Mouse (Mus musculus) embryonic facial prominence, embryonic 14.5 days (tissue): ENCODE measurements at regions not wholly inside any gene's neighbourhood (a gene's known extent, or its start where the extent isn't known, plus 50 kb on each side); places are given as distances from the start of the nearest gene placed in this dataset.
A peak's percentile ranks its signal among the peaks of the same experiment; 100 is the strongest.
"Not testable (repeated sequence)": the region's sequence is repeated elsewhere in the genome, so short reads cannot be mapped to it uniquely, and the experiment has no call there.

Experiments
- ATAC-seq: fragments of 200-750 bp; cut with Nextera tagmentation; 2 replicates; pipeline ENCODE4 v1.8.0; 2017; ENCODE audit warnings: low read depth, moderate number of reproducible peaks, moderate TSS enrichment
- DNase-seq: peaks from one replicate; pipeline ENCODE4 v3.0.0-alpha.2; 2015; ENCODE audit warnings: low spot score
- H3K27ac ChIP-seq: fragments of 300-500 bp; sonication (generic); replicated peaks from 2 replicates; pipeline ENCODE4 v1.5.1; 2014; ENCODE audit warnings: low read depth, mild to moderate bottlenecking, low read length, moderate library complexity
- H3K27me3 ChIP-seq: fragments of 300-500 bp; sonication (generic); replicated peaks from 2 replicates; pipeline ENCODE4 v1.6.1; 2014; ENCODE audit warnings: low read length; ENCODE audit not compliant: control insufficient read depth, insufficient read depth
- H3K36me3 ChIP-seq: fragments of 300-500 bp; sonication (generic); 2 replicates; pipeline ENCODE4 v1.6.1; 2014; ENCODE audit warnings: low read length, mixed read lengths; ENCODE audit not compliant: control insufficient read depth, insufficient read depth
- H3K4me1 ChIP-seq: fragments of 300-500 bp; sonication (generic); 2 replicates; pipeline ENCODE4 v1.6.1; 2014; ENCODE audit warnings: antibody characterized with exemption, low read length; ENCODE audit not compliant: control insufficient read depth, insufficient read depth
- H3K4me2 ChIP-seq: fragments of 300-500 bp; sonication (generic); 2 replicates; pipeline ENCODE4 v1.6.1; 2014; ENCODE audit warnings: low read depth, mild to moderate bottlenecking, low read length, moderate library complexity, mixed read lengths
- H3K4me3 ChIP-seq: fragments of 300-500 bp; sonication (generic); 2 replicates; pipeline ENCODE4 v1.5.1; 2014; ENCODE audit warnings: low read depth, mild to moderate bottlenecking, low read length
- H3K9ac ChIP-seq: fragments of 300-500 bp; sonication (generic); 2 replicates; pipeline ENCODE4 v1.6.1; 2014; ENCODE audit warnings: low read depth, mild to moderate bottlenecking, low read length, moderate library complexity, mixed read lengths
- H3K9me3 ChIP-seq: fragments of 300-500 bp; sonication (generic); 2 replicates; pipeline ENCODE4 v1.6.1; 2016; ENCODE audit warnings: low read length; ENCODE audit not compliant: control insufficient read depth
- WGBS: fragments of 180-500 bp; shearing (Covaris S2); extraction: QIAGEN DNeasy Blood & Tissue Kit; methylation state at CpG from one replicate; pipeline ENCODE4 v1.1.7; 2014; 5-methylcytosine and 5-hydroxymethylcytosine counted together

GRCm38 (mm10) chrX:103250961-103251360 lies 64.5 kb upstream of the Nap1l2 start:
- WGBS, result 58% methylated on average over 1 of the region's 2 CpGs
- Histone ChIP-seq H3K27ac (no peak overlapping the region), H3K4me1 (no peaks in the 10 kb centered on the region), H3K4me3 (no peak overlapping the region), H3K4me2 (no peak overlapping the region), H3K9ac (no peak overlapping the region), H3K27me3 (no peaks in the 10 kb centered on the region), H3K36me3 (no peaks in the 10 kb centered on the region), H3K9me3 (no peaks in the 10 kb centered on the region)
- ATAC-seq, result no peak
- no peak for DNase-seq

GRCm38 (mm10) chrX:103251478-103251877 lies 65.0 kb upstream of the Nap1l2 start:
- H3K4me3 ChIP-seq, ATAC-seq, H3K9ac ChIP-seq, H3K27ac ChIP-seq, H3K4me1 ChIP-seq, H3K27me3 ChIP-seq, H3K4me2 ChIP-seq, H3K9me3 ChIP-seq, DNase-seq, H3K36me3 ChIP-seq: not testable (repeated sequence)

GRCm38 (mm10) chrX:103252056-103252850 lies 65.8 kb upstream of the Nap1l2 start:
- H3K9me3 ChIP-seq, H3K9ac ChIP-seq, H3K4me3 ChIP-seq, H3K27me3 ChIP-seq, H3K36me3 ChIP-seq, DNase-seq, H3K27ac ChIP-seq, H3K4me1 ChIP-seq, H3K4me2 ChIP-seq, ATAC-seq: not testable (repeated sequence)
- 74% methylated on average over 1 of the region's 1 CpGs for WGBS

- no peak overlapping the region for H3K4me3 ChIP-seq
- ATAC-seq (no peak), DNase-seq (no peak)
- 84% methylated on average over 6 of the region's 6 CpGs for WGBS
- no peak overlapping the region for H3K27ac ChIP-seq
- H3K36me3 ChIP-seq, result no peaks in the 10 kb centered on the region
- H3K4me1 ChIP-seq, result no peaks in the 10 kb centered on the region
- 0 out of 2 replicates have a peak, but pooled peaks cover 2% of the 10 kb centered on the region for H3K27me3 ChIP-seq
- no peak overlapping the region for H3K9ac ChIP-seq
- H3K9me3 ChIP-seq, result no peaks in the 10 kb centered on the region
- no peak overlapping the region for H3K4me2 ChIP-seq
These were observed 66.4 kb upstream of the Nap1l2 start for GRCm38 (mm10) chrX:103252881-103253280.

DNA sequence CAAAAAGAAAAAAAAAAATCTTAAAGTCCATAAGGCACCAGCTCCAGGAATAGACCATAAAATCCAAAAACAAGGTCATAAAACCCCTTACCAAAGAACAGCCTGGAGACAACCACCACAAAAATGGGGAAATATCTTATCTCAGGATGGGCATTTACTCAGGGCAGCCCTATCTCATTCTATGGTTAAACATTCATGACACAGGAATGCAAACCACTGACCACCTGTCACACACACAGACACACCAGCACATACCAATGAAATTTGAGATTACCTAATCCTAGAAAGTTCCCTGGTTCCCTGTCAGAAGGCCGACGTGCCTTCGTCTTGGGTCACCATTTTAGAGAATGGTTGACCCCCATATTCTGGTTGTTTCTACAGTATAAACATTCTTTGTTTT lies 66.3 kb upstream of the Cdx4 start:
- Histone ChIP-seq H3K4me3 (no peak overlapping the region), H3K9me3 (no peaks in the 10 kb centered on the region), H3K27ac (no peak overlapping the region), H3K9ac (no peak overlapping the region), H3K36me3 (no peaks in the 10 kb centered on the region), H3K4me1 (no peaks in the 10 kb centered on the region), H3K27me3 (peaks cover 5% of the 10 kb centered on the region; the same call in 1 of the 2 replicates), H3K4me2 (no peak overlapping the region)
- 75% methylated on average over 3 of the region's 3 CpGs for WGBS
- no peak for DNase-seq
- no peak for ATAC-seq

- Histone ChIP-seq H3K4me3 (no peak overlapping the region), H3K36me3 (no peaks in the 10 kb centered on the region), H3K9me3 (no peaks in the 10 kb centered on the region), H3K27ac (no peak overlapping the region), H3K27me3 (peaks cover 9% of the 10 kb centered on the region; the same call in 1 of the 2 replicates), H3K4me2 (no peak overlapping the region), H3K4me1 (no peaks in the 10 kb centered on the region), H3K9ac (no peak overlapping the region)
- ATAC-seq, result no peak
- peak; percentile 54 for DNase-seq
- 19% methylated on average over 2 of the region's 2 CpGs for WGBS
These were observed 61.3 kb upstream of the Cdx4 start for GRCm38 (mm10) chrX:103259882-103260281.
